Mouse (Mus musculus) urinary bladder, postnatal 10 days (tissue): Measurements from ENCODE around the gene Cdc14a.

Experiments
- DNase-seq: peaks from one replicate; pipeline ENCODE4 v3.0.0; 2022; ENCODE audit warnings: low spot score

Cdc14a gene

GRCm38 (mm10) chr3:116266360-116266759, 157.5 kb downstream of the Cdc14a start:
- no peak for DNase-seq

GRCm38 (mm10) chr3:116263977-116264376, 159.9 kb downstream of the Cdc14a start:
- no peak for DNase-seq

GRCm38 (mm10) chr3:116263061-116263460, 160.8 kb downstream of the Cdc14a start:
- no peak for DNase-seq

GRCm38 (mm10) chr3:116256104-116256503, 167.7 kb downstream of the Cdc14a start:
- DNase-seq, result no peak

GRCm38 (mm10) chr3:116253077-116253531, 170.7 kb downstream of the Cdc14a start, which contains the start of gene Gpr88:
TSS of gene Gpr88 (minus strand) at chr3:116253503.
- DNase-seq, result peak; percentile 18

- no peak for DNase-seq
These were observed 171.4 kb downstream of the Cdc14a start for GRCm38 (mm10) chr3:116252255-116253040.

- DNase-seq, result no peak
These were observed 172.2 kb downstream of the Cdc14a start for GRCm38 (mm10) chr3:116251481-116252254.

- no peak for DNase-seq
These were observed 174.8 kb downstream of the Cdc14a start for GRCm38 (mm10) chr3:116249026-116249425.

GRCm38 (mm10) chr3:116244476-116244875, 179.4 kb downstream of the Cdc14a start:
- DNase-seq, result no peak

GRCm38 (mm10) chr3:116242685-116243084, 181.1 kb downstream of the Cdc14a start:
- no peak for DNase-seq

- no peak for DNase-seq
These were observed 186.3 kb downstream of the Cdc14a start for GRCm38 (mm10) chr3:116237527-116237926.

GRCm38 (mm10) chr3:116236856-116237255, 187.0 kb downstream of the Cdc14a start:
- no peak for DNase-seq

GRCm38 (mm10) chr3:116233515-116233914, 190.3 kb downstream of the Cdc14a start:
- DNase-seq, result no peak

- DNase-seq, result no peak
These were observed 191.1 kb downstream of the Cdc14a start for GRCm38 (mm10) chr3:116232763-116233162.

GRCm38 (mm10) chr3:116229336-116229735, 194.5 kb downstream of the Cdc14a start:
- DNase-seq, result no peak

- DNase-seq, result no peak
These were observed 195.2 kb downstream of the Cdc14a start for GRCm38 (mm10) chr3:116228360-116229245.

GRCm38 (mm10) chr3:116227383-116227782, 196.4 kb downstream of the Cdc14a start:
- no peak for DNase-seq

- DNase-seq, result no peak
These were observed 196.9 kb downstream of the Cdc14a start for GRCm38 (mm10) chr3:116226915-116227314.
